8 mouse cellular contexts compared by ENCODE assay signal in genomic region chr9:53666665-53667019, GRCm38 (mm10). TPM values are rescaled to one million over a fixed set of nuclear protein-coding genes. Genes with fewer than 3 reads are reported as not detected.
DNase-seq lines count a peak whose midpoint lies in the region; ATAC-seq and TF ChIP-seq lines count a peak whose summit lies in the region.

No protein-coding gene starts in this region.

- peak; percentile 10; the same call in 1 of the 2 replicates for ATAC-seq in liver, embryonic 12.5 days

- peak overlapping the region; percentile 100 for H3K27ac ChIP-seq in gastrocnemius, adult 2 months
- H3K27ac ChIP-seq in testis, adult 2 months (ENCODE audit: control insufficient read depth, insufficient read depth, low read depth, low read length) = peak overlapping the region; percentile 95
- H3K27ac ChIP-seq in liver, embryonic 12.5 days = peak overlapping the region; percentile 90

- H3K4me1 ChIP-seq in testis, adult 2 months (ENCODE audit: control insufficient read depth, insufficient read depth, low read length) = peaks cover 5% of the 10 kb centered on the region
- peaks cover 41% of the 10 kb centered on the region for H3K4me1 ChIP-seq in liver, embryonic 12.5 days

- peak overlapping the region; percentile 92 for H3K4me2 ChIP-seq in liver, embryonic 12.5 days

- no peaks in the 10 kb centered on the region for H3K36me3 ChIP-seq in testis, adult 2 months (ENCODE audit: control insufficient read depth, insufficient read depth, low read length)
- peaks cover 9% of the 10 kb centered on the region for H3K36me3 ChIP-seq in liver, embryonic 12.5 days

- H3K27me3 ChIP-seq in testis, adult 2 months (ENCODE audit: control insufficient read depth, insufficient read depth, low read length) = no peaks in the 10 kb centered on the region
- H3K27me3 ChIP-seq in liver, embryonic 12.5 days (replicated peaks) = no peaks in the 10 kb centered on the region

- WGBS in liver, embryonic 12.5 days (ENCODE audit: insufficient replicate concordance) = 4% methylated on average over 28 of the region's 28 CpGs

- H3K4me3 ChIP-seq in gastrocnemius, adult 2 months = peak overlapping the region; percentile 81
- peak overlapping the region; percentile 92 for H3K4me3 ChIP-seq in testis, adult 2 months (ENCODE audit: control insufficient read depth, low read depth, low read length)
- H3K4me3 ChIP-seq in liver, embryonic 12.5 days = peak overlapping the region; percentile 94

- no peak for TF ChIP-seq CTCF in gastrocnemius, adult 2 months (IDR thresholded peaks at IDR 0.05)
- no peak for TF ChIP-seq CTCF in testis, adult 2 months (IDR thresholded peaks at IDR 0.05; ENCODE audit: control insufficient read depth, insufficient read depth, insufficient replicate concordance, low read depth, low read length)

- no peak for DNase-seq in gastrocnemius, adult 2 months
- no peak for DNase-seq in gastrocnemius, postnatal 4 days (ENCODE audit: low spot score in 2 of 2)
- DNase-seq in testis, postnatal 10 days (ENCODE audit: low spot score) = no peak
- no peak for DNase-seq in layer of hippocampus, adult 9-10 months (ENCODE audit: low spot score)
- no peak for DNase-seq in adrenal gland, adult 18-20 months (ENCODE audit: low spot score in 2 of 2)
- no peak for DNase-seq in adrenal gland, postnatal 14 days

- intact Hi-C loops in gastrocnemius, adult 2 months (cut with DNase I) = loop anchor here (2.0 to 10.0 kb wide), 3 partner anchors 54 to 422 kb away; partner anchors contain the start of genes Acat1 and Ddx10

- no peaks in the 10 kb centered on the region for H3K9me3 ChIP-seq in liver, embryonic 12.5 days (replicated peaks)

- H3K9ac ChIP-seq in liver, embryonic 12.5 days = peak overlapping the region; percentile 98

- no peak for TF ChIP-seq POLR2A in testis, adult 2 months (IDR thresholded peaks at IDR 0.05; ENCODE audit: control insufficient read depth, low read depth, low read length)

RNA-seq across cellular contexts. Expression of gene Cul5, which starts 3.2 kb away (rescaled TPM):
- 10 to 100 TPM; 77.2 to 80.3 TPM for total RNA-seq in gastrocnemius, adult 2 months (2021)
- 10 to 100 TPM; 43.7 to 46.1 TPM for total RNA-seq in gastrocnemius, postnatal 4 days (2021)
- polyA plus RNA-seq in testis, adult 2 months (2012; rRNA removed) = 6.7 and 7.6 TPM in 2 replicates
- 20.3 and 23.3 TPM in 2 replicates for polyA plus RNA-seq in liver, embryonic 12.5 days (2016; fragmentation: Nextera tagmentation; extraction: Ambion mirVana)
- 10 to 100 TPM; 30.8 to 37.3 TPM for total RNA-seq in adrenal gland, adult 18-20 months (2021)
- total RNA-seq in adrenal gland, postnatal 14 days (2021) = 34.2 and 35.1 TPM in 2 replicates

RNA-seq across cellular contexts. Expression of gene Rab39, which starts 39.4 kb away (rescaled TPM):
- under 1 TPM in 1 of 2 experiments, not detected in 1; 0.11 TPM for total RNA-seq in gastrocnemius, adult 2 months (2021)
- under 1 TPM; 0.10 to 0.15 TPM for total RNA-seq in gastrocnemius, postnatal 4 days (2021)
- 0.05 and 0.14 TPM in 2 replicates for polyA plus RNA-seq in testis, adult 2 months (2012; rRNA removed)
- polyA plus RNA-seq in liver, embryonic 12.5 days (2016; fragmentation: Nextera tagmentation; extraction: Ambion mirVana) = 0.43 and 0.51 TPM in 2 replicates
- under 1 TPM; 0.70 to 0.99 TPM for total RNA-seq in adrenal gland, adult 18-20 months (2021)
- 0.67 and 0.79 TPM in 2 replicates for total RNA-seq in adrenal gland, postnatal 14 days (2021)

RNA-seq across cellular contexts. Expression of gene Acat1, which starts 56.5 kb away (rescaled TPM):
- 100 to 1,000 TPM; 116 to 180 TPM for total RNA-seq in gastrocnemius, adult 2 months (2021)
- 100 to 1,000 TPM; 144 to 150 TPM for total RNA-seq in gastrocnemius, postnatal 4 days (2021)
- polyA plus RNA-seq in testis, adult 2 months (2012; rRNA removed) = 8.5 and 11.1 TPM in 2 replicates
- 47.9 and 49.4 TPM in 2 replicates for polyA plus RNA-seq in liver, embryonic 12.5 days (2016; fragmentation: Nextera tagmentation; extraction: Ambion mirVana)
- total RNA-seq in adrenal gland, adult 18-20 months (2021) = 100 to 1,000 TPM; 150 to 195 TPM
- 279 and 318 TPM in 2 replicates for total RNA-seq in adrenal gland, postnatal 14 days (2021)
